Mouse (Mus musculus): Measurements from ENCODE around the gene Ypel2. TPM values are rescaled to one million over a fixed set of nuclear protein-coding genes. Genes with fewer than 3 reads are reported as not detected.

Ypel2 gene
- polyA plus RNA-seq, 1 experiment from 2014 or later: 3.2 TPM

DNA sequence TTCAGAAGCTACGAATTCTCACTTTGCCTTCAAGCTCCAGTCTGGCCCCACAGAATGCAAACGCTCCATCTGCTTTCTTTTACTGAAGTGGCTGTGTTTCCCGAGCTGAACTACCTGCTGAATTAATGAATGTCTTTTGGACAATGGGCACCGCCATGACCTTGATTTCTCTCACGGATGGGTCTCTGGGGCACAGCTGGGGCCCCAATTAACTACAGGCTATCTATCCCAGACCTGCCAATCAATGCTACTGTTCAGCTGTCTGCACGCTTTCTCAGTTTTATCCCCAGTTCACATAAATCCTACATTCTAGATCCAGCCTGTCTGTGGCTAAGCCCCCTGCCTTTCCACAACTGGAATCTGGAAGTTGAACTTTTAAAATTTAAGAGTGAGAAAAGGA lies 10.5 kb downstream of the Ypel2 start:
- no peaks in the 10 kb centered on the region for H3K27me3 ChIP-seq (ENCODE audit: control insufficient read depth, insufficient read depth, low read length)
- no peak for DNase-seq (ENCODE audit: low spot score)
- WGBS: 21% methylated on average over 6 of the region's 6 CpGs

DNA sequence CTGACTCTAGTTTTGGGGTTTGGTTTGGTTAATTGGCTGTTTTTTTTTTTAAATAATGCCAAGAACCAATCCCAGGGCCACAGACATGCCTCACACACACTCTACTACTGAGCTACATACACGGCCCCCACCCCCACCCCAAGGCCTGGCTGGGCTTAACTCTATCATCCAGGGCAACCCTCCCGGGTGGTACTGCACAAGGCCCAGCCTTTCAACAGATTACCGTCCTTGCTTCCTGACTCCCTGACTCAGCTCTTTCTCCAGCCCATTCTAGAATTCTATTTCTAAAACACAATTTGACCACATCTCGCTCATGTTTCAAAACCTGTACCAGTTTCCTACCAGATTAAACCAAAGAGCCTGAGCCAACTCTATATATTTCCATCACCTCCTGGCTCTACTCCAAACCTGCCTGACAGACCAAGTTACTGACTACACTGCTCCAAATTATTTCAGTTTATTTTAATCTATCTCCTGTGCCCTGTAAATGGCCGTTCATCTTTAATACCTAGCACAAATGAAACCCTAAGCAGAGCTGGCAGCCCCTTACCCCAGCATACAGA lies 12.2 kb downstream of the Ypel2 start:
- WGBS: 68% methylated on average over 5 of the region's 5 CpGs
- no peak overlapping the region for H3K9ac ChIP-seq
- H3K36me3 ChIP-seq (replicated peaks; ENCODE audit: control insufficient read depth, insufficient read depth): no peaks in the 10 kb centered on the region
- no peak overlapping the region for H3K4me3 ChIP-seq (replicated peaks; ENCODE audit: low read length)
- no peak for ATAC-seq (ENCODE audit: low FRiP score)
- no peak overlapping the region for H3K27ac ChIP-seq
- no peak for DNase-seq (ENCODE audit: low spot score)
- no peaks in the 10 kb centered on the region for H3K27me3 ChIP-seq (ENCODE audit: control insufficient read depth, insufficient read depth, low read length)
- H3K4me1 ChIP-seq (replicated peaks; ENCODE audit: control insufficient read depth, insufficient read depth, low read length): 0 out of 2 replicates have a peak, but pooled peaks cover 3% of the 10 kb centered on the region
- no peak overlapping the region for H3K4me2 ChIP-seq (replicated peaks)
- H3K9me3 ChIP-seq (ENCODE audit: control insufficient read depth, low read length): no peaks in the 10 kb centered on the region

More for the DNA sequence above, 10.5 kb downstream of the Ypel2 start:
- Histone ChIP-seq H3K36me3 (replicated peaks; ENCODE audit: control insufficient read depth, insufficient read depth) (no peaks in the 10 kb centered on the region), H3K4me1 (replicated peaks; ENCODE audit: control insufficient read depth, insufficient read depth, low read length) (peaks cover 9% of the 10 kb centered on the region), H3K27ac (no peak overlapping the region), H3K4me3 (replicated peaks; ENCODE audit: low read length) (no peak overlapping the region), H3K9ac (no peak overlapping the region), H3K9me3 (ENCODE audit: control insufficient read depth, low read length) (no peaks in the 10 kb centered on the region), H3K4me2 (replicated peaks) (no peak overlapping the region)
- no peak for ATAC-seq (ENCODE audit: low FRiP score)

DNA sequence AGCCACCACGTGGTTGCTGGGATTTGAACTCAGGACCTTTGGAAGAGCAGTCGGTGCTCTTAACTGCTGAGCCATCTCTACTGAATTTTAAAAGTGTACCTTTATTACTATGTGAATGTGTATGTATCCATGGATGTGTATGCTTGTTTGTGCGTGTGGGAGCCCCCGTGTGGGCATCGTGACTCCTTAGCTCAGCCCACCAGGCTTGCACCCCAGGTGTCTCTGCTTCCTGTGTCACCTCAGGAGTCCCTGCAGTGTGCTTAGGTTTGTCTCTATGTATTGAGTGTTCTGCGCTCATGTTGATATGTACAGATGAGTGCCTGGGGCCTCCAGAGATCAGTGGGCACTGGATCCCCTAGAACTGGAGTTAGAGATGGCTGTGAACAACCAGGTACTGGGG lies 13.0 kb downstream of the Ypel2 start:
- no peak for DNase-seq (ENCODE audit: low spot score)
- H3K9ac ChIP-seq: no peak overlapping the region
- 0 out of 2 replicates have a peak, but pooled peaks cover 3% of the 10 kb centered on the region for H3K4me1 ChIP-seq (replicated peaks; ENCODE audit: control insufficient read depth, insufficient read depth, low read length)
- no peaks in the 10 kb centered on the region for H3K36me3 ChIP-seq (replicated peaks; ENCODE audit: control insufficient read depth, insufficient read depth)
- ATAC-seq (ENCODE audit: low FRiP score): no peak
- H3K9me3 ChIP-seq (ENCODE audit: control insufficient read depth, low read length): no peaks in the 10 kb centered on the region
- H3K4me2 ChIP-seq (replicated peaks): no peak overlapping the region
- H3K27ac ChIP-seq: no peak overlapping the region
- H3K4me3 ChIP-seq (replicated peaks; ENCODE audit: low read length): no peak overlapping the region
- H3K27me3 ChIP-seq (ENCODE audit: control insufficient read depth, insufficient read depth, low read length): no peaks in the 10 kb centered on the region
- WGBS: 88% methylated on average over 6 of the region's 6 CpGs

DNA sequence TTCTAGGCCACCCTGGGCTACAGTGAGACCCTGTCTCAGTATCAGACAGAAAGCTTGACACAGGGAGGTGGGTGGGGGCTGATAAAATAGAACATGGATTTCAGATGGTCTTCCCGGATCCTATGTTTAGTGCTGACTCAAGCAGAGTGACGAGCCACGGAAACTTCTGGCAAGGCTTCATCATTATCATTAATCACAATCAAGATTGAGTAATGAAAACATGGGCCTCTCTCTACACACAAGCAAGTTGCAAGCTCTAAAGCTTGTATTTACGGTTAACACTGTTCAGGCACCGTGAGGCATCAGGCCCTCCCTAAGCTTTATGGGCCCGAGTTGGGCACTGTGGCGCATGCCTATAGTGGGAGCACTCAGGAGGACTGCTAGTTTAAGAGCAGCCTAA lies 13.7 kb downstream of the Ypel2 start:
- no peaks in the 10 kb centered on the region for H3K27me3 ChIP-seq (ENCODE audit: control insufficient read depth, insufficient read depth, low read length)
- no peak overlapping the region for H3K4me3 ChIP-seq (replicated peaks; ENCODE audit: low read length)
- H3K36me3 ChIP-seq (replicated peaks; ENCODE audit: control insufficient read depth, insufficient read depth): no peaks in the 10 kb centered on the region
- H3K27ac ChIP-seq: no peak overlapping the region
- no peak for DNase-seq (ENCODE audit: low spot score)
- H3K4me1 ChIP-seq (replicated peaks; ENCODE audit: control insufficient read depth, insufficient read depth, low read length): 0 out of 2 replicates have a peak, but pooled peaks cover 3% of the 10 kb centered on the region
- no peak overlapping the region for H3K9ac ChIP-seq
- H3K9me3 ChIP-seq (ENCODE audit: control insufficient read depth, low read length): no peaks in the 10 kb centered on the region
- no peak for ATAC-seq (ENCODE audit: low FRiP score)
- H3K4me2 ChIP-seq (replicated peaks): no peak overlapping the region
- 83% methylated on average over 7 of the region's 7 CpGs for whole genome bisulfite sequencing

DNA sequence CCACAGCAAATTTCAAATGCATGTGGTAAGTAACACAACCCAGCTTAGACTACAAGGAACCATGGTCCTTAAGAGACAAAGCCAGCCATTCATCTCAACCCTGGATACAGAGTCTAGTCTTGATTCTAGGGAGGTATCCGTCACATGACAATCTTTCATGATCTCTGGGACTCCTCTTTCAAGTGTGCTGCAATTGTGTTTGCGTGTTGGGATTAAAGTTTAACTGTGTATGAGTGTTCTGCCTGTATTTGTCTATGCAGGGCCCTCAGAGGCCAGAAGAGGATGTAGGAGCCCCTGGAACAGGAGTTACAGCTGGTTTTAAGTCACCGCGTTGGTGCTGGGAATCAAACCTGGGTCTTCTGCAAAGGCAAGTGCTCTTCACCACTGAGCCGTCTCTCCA lies 16.3 kb downstream of the Ypel2 start:
- H3K9ac ChIP-seq: no peak overlapping the region
- DNase-seq (ENCODE audit: low spot score) (no peak), ATAC-seq (ENCODE audit: low FRiP score) (no peak)
- no peak overlapping the region for H3K27ac ChIP-seq
- H3K4me2 ChIP-seq (replicated peaks): no peak overlapping the region
- no peaks in the 10 kb centered on the region for H3K27me3 ChIP-seq (ENCODE audit: control insufficient read depth, insufficient read depth, low read length)
- WGBS: 92% methylated on average over 5 of the region's 5 CpGs
- H3K9me3 ChIP-seq (ENCODE audit: control insufficient read depth, low read length): no peaks in the 10 kb centered on the region
- no peaks in the 10 kb centered on the region for H3K36me3 ChIP-seq (replicated peaks; ENCODE audit: control insufficient read depth, insufficient read depth)
- no peak overlapping the region for H3K4me3 ChIP-seq (replicated peaks; ENCODE audit: low read length)
- peaks cover 13% of the 10 kb centered on the region for H3K4me1 ChIP-seq (replicated peaks; ENCODE audit: control insufficient read depth, insufficient read depth, low read length)

DNA sequence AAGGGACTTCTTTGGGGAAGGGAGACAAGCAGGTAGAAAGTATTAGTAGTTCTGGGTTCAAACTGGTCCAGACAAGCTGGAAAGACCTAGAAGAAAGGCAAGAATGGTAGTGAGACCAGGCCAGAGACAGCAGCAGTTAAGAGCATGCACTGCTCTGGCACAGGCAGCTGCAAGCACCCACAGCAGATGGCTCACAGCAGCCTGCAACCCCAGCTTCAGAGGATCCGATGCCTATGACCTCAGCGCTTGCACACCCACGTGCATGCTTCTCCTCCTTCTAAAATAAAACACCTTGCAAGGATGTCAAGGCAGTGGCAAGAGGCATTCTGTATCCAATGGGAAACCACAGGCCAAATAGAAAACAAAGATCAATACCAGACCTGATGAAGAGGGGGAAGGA lies 19.1 kb downstream of the Ypel2 start:
- no peak overlapping the region for H3K9ac ChIP-seq
- no peaks in the 10 kb centered on the region for H3K36me3 ChIP-seq (replicated peaks; ENCODE audit: control insufficient read depth, insufficient read depth)
- H3K9me3 ChIP-seq (ENCODE audit: control insufficient read depth, low read length): no peaks in the 10 kb centered on the region
- DNase-seq (ENCODE audit: low spot score): no peak
- no peak overlapping the region for H3K27ac ChIP-seq
- H3K4me2 ChIP-seq (replicated peaks): no peak overlapping the region
- H3K4me1 ChIP-seq (replicated peaks; ENCODE audit: control insufficient read depth, insufficient read depth, low read length): peaks cover 16% of the 10 kb centered on the region
- 70% methylated on average over 3 of the region's 3 CpGs for WGBS
- H3K4me3 ChIP-seq (replicated peaks; ENCODE audit: low read length): no peak overlapping the region
- no peaks in the 10 kb centered on the region for H3K27me3 ChIP-seq (ENCODE audit: control insufficient read depth, insufficient read depth, low read length)
- no peak for ATAC-seq (ENCODE audit: low FRiP score)

DNA sequence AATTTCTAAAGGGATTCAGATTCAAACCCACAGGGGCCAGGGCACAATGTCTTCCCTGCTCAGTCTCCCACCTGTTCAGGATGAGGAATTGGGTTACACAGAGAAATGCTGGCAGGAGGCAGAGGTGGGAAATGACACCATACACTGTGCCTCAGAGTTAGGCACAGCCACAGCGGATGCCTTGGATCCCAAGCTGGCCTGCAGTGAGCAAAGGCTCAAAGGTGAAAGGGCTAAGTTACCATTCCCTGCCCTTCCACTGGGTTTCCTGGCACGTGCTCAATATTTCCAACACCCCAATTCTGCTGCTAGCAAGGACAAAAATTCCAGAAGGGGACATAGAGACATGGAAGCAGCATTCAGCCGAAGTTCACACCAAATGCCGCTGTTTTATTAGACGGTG lies 20.3 kb downstream of the Ypel2 start:
- no peak for ATAC-seq (ENCODE audit: low FRiP score)
- H3K4me1 ChIP-seq (replicated peaks; ENCODE audit: control insufficient read depth, insufficient read depth, low read length): peaks cover 26% of the 10 kb centered on the region
- 71% methylated on average over 5 of the region's 5 CpGs for WGBS
- no peak overlapping the region for H3K27ac ChIP-seq
- no peak for DNase-seq (ENCODE audit: low spot score)
- H3K9ac ChIP-seq: no peak overlapping the region
- H3K36me3 ChIP-seq (replicated peaks; ENCODE audit: control insufficient read depth, insufficient read depth): no peaks in the 10 kb centered on the region
- no peaks in the 10 kb centered on the region for H3K9me3 ChIP-seq (ENCODE audit: control insufficient read depth, low read length)
- H3K27me3 ChIP-seq (ENCODE audit: control insufficient read depth, insufficient read depth, low read length): no peaks in the 10 kb centered on the region
- no peak overlapping the region for H3K4me2 ChIP-seq (replicated peaks)
- no peak overlapping the region for H3K4me3 ChIP-seq (replicated peaks; ENCODE audit: low read length)

DNA sequence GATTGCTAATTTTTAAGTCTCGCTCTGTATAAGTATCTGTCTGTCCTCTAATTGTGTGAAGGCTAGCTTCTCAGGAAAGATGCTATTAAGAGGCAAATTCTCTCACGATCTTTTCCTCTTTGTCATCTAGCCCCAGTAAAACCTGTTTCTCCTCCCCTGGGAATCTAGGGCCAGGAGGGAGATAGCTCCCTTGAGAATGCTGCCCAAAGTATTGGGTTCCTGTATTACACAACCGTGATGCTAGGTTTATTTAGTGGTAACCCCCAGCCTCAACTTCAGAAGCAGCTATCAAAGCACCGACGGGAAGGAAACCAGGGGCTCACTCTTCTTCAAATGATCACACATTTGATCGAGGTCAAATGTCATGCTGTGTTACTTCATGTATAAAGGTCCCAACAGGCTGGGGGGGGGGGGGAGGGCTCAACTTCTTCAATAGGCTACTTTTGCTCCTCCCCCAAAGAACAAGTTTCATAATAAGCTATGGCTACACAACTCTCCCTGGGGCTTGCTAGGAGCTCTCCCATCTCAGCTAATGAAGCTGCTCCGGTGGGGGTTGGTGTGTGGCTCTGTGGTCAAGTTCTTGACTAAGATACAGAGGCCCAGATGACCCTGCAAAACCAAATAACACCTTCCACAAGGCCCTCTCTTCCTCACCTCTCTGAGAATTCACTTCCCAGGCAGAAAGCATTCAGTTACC lies 22.3 kb downstream of the Ypel2 start:
- ATAC-seq (ENCODE audit: low FRiP score) (no peak), DNase-seq (ENCODE audit: low spot score) (no peak)
- H3K4me3 ChIP-seq (replicated peaks; ENCODE audit: low read length): no peak overlapping the region
- no peaks in the 10 kb centered on the region for H3K36me3 ChIP-seq (replicated peaks; ENCODE audit: control insufficient read depth, insufficient read depth)
- H3K9ac ChIP-seq: no peak overlapping the region
- no peak overlapping the region for H3K4me2 ChIP-seq (replicated peaks)
- 62% methylated on average over 7 of the region's 7 CpGs for WGBS
- H3K27me3 ChIP-seq (ENCODE audit: control insufficient read depth, insufficient read depth, low read length): no peaks in the 10 kb centered on the region
- no peaks in the 10 kb centered on the region for H3K9me3 ChIP-seq (ENCODE audit: control insufficient read depth, low read length)
- H3K27ac ChIP-seq: no peak overlapping the region
- peaks cover 26% of the 10 kb centered on the region for H3K4me1 ChIP-seq (replicated peaks; ENCODE audit: control insufficient read depth, insufficient read depth, low read length)

DNA sequence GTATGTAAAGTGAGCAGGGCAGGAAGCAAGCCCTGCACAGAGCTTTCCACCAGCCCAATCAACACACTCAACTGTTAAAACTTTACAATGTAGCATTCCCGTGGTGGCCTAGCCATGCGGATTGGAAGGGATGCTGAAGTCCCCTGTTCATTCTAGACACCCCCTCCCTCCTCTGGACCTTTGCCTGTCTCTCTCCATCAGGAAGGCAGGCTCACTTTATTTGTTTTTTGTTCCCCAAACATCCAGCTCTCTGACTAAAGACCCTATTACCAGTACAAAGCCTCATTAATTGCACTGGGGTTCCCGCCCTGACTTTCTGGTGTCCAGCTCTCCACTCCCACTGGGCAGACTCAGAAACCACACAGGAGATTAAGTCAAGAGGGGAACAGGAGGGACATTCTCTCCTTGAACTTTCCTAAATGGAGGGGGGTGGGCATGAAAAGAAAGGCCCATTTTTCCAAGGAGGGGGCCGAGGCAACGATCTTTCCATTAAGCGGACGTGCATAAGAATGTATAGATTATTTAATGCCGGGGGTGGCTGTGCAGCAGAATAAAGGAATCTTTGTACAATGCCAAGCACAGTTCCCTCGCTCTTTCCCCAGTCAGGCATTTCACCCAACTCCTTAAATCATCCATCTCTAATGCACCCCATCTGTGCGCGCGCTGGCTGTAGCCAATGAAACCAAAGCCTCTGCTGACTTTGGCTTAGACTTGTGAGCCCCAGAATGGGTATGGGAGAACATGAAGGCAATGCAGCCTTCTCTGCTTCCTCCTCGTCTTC lies 24.3 kb downstream of the Ypel2 start:
- H3K9me3 ChIP-seq (ENCODE audit: control insufficient read depth, low read length): no peaks in the 10 kb centered on the region
- H3K4me1 ChIP-seq (replicated peaks; ENCODE audit: control insufficient read depth, insufficient read depth, low read length): peaks cover 26% of the 10 kb centered on the region
- H3K27me3 ChIP-seq (ENCODE audit: control insufficient read depth, insufficient read depth, low read length): no peaks in the 10 kb centered on the region
- H3K36me3 ChIP-seq (replicated peaks; ENCODE audit: control insufficient read depth, insufficient read depth): no peaks in the 10 kb centered on the region
- H3K4me2 ChIP-seq (replicated peaks): no peak overlapping the region
- WGBS: 33% methylated on average over 13 of the region's 13 CpGs
- no peak overlapping the region for H3K4me3 ChIP-seq (replicated peaks; ENCODE audit: low read length)
- no peak overlapping the region for H3K9ac ChIP-seq
- no peak overlapping the region for H3K27ac ChIP-seq
- ATAC-seq (ENCODE audit: low FRiP score): no peak
- DNase-seq (ENCODE audit: low spot score): no peak
